Mouse (Mus musculus) neural tube, embryonic 13.5 days (tissue): ENCODE measurements at regions not wholly inside any gene's neighbourhood (a gene's known extent, or its start where the extent isn't known, plus 50 kb on each side); places are given as distances from the start of the nearest gene placed in this dataset.

Experiments used
- ATAC-seq: fragments of 200-750 bp; cut with Nextera tagmentation; 2 replicates; pipeline ENCODE4 v1.8.0; 2017; ENCODE audit warnings: low read depth, mild to moderate bottlenecking, moderate TSS enrichment, moderate library complexity
- H3K27ac ChIP-seq: fragments of 300-500 bp; sonication (generic); replicated peaks from 2 replicates; pipeline ENCODE4 v1.5.1; 2015; ENCODE audit warnings: moderate library complexity, mild to moderate bottlenecking, inconsistent platforms
- H3K27me3 ChIP-seq: fragments of 300-500 bp; sonication (generic); 2 replicates; pipeline ENCODE4 v1.6.1; 2015; ENCODE audit warnings: mild to moderate bottlenecking, inconsistent platforms
- H3K36me3 ChIP-seq: fragments of 300-500 bp; sonication (generic); 2 replicates; pipeline ENCODE4 v1.6.1; 2015; ENCODE audit warnings: mild to moderate bottlenecking, inconsistent platforms
- H3K4me1 ChIP-seq: fragments of 300-500 bp; sonication (generic); replicated peaks from 2 replicates; pipeline ENCODE4 v1.6.1; 2015; ENCODE audit warnings: inconsistent platforms
- H3K4me2 ChIP-seq: fragments of 300-500 bp; sonication (generic); 2 replicates; pipeline ENCODE4 v1.6.1; 2015; ENCODE audit warnings: inconsistent platforms, mild to moderate bottlenecking, moderate library complexity
- H3K4me3 ChIP-seq: fragments of 300-500 bp; sonication (generic); 2 replicates; pipeline ENCODE4 v1.5.1; 2015; ENCODE audit warnings: mild to moderate bottlenecking, inconsistent platforms
- H3K9ac ChIP-seq: fragments of 300-500 bp; sonication (generic); 2 replicates; pipeline ENCODE4 v1.6.1; 2015; ENCODE audit warnings: moderate library complexity, mild to moderate bottlenecking, inconsistent platforms
- H3K9me3 ChIP-seq: fragments of 300-500 bp; sonication (generic); 2 replicates; pipeline ENCODE4 v1.6.1; 2016; ENCODE audit warnings: inconsistent platforms
- WGBS: fragments of 180-500 bp; shearing (Covaris S2); methylation state at CpG from one replicate; pipeline ENCODE4 v1.1.7; 2015; 5-methylcytosine and 5-hydroxymethylcytosine counted together

GRCm38 (mm10) chr4:125399376-125400112 is 91.0 kb upstream of the Grik3 start:
- Histone ChIP-seq H3K4me3 (no peak overlapping the region), H3K4me2 (no peak overlapping the region), H3K27me3 (peaks cover 12% of the 10 kb centered on the region; the same call in 1 of the 2 replicates), H3K9me3 (no peaks in the 10 kb centered on the region), H3K4me1 (0 out of 2 replicates have a peak, but pooled peaks cover 5% of the 10 kb centered on the region), H3K9ac (no peak overlapping the region), H3K27ac (no peak overlapping the region), H3K36me3 (no peaks in the 10 kb centered on the region)
- no peak for ATAC-seq
- WGBS, result 83% methylated on average over 13 of the region's 13 CpGs

DNA sequence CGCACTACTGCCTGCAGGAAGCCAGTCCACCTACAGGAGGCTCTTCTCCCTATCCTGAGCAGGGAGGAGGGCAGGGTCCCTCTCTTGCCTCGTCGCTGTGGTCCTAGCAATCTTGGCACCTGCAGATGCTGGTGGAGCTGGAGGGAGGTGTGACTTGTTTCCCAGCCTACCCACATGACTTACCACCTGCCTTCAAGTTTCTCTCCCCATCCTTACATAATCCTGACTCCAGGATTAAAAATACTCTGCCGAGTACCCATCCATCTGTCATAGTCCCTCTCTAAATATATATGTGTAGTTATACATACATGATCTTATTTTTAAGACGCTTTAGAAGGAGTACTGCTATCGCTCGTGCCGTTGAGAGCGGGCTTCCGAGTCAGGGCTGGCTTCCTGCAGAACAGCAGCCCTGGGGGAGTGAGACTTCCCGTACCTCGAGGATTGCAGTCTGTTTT is 93.5 kb upstream of the Grik3 start:
- no peak overlapping the region for H3K4me3 ChIP-seq
- WGBS, result 66% methylated on average over 12 of the region's 12 CpGs
- no peak for ATAC-seq

DNA sequence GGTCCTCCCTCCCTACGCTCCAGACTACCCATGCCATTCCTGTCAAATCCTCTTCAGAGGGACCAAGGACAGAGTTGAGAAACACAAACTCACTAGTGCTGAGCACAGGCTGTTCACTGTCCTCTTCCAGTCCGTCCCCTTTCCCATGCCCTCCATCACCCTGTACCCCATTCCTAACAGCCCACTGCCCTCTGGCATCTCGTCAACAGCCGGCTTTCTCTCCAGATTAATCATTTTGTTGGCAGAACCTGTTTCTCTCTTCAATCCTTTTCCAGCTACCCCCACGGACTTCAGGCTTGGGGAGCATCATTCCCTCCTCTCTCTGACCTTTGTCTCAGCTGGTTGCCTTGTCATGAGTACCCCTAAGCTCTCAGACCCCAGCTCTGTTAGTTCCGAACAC is 99.2 kb upstream of the Grik3 start:
- Histone ChIP-seq H3K27ac (no peak overlapping the region), H3K36me3 (no peaks in the 10 kb centered on the region), H3K27me3 (peaks cover 5% of the 10 kb centered on the region), H3K9ac (no peak overlapping the region), H3K4me1 (no peaks in the 10 kb centered on the region), H3K9me3 (no peaks in the 10 kb centered on the region), H3K4me2 (no peak overlapping the region), H3K4me3 (no peak overlapping the region)
- WGBS, result 70% methylated on average over 6 of the region's 6 CpGs
- ATAC-seq, result no peak

More for the DNA sequence above, 93.5 kb upstream of the Grik3 start:
- Histone ChIP-seq H3K27ac (no peak overlapping the region), H3K9ac (no peak overlapping the region), H3K9me3 (no peaks in the 10 kb centered on the region), H3K36me3 (no peaks in the 10 kb centered on the region), H3K4me2 (no peak overlapping the region), H3K4me1 (0 out of 2 replicates have a peak, but pooled peaks cover 5% of the 10 kb centered on the region), H3K27me3 (peaks cover 12% of the 10 kb centered on the region)

GRCm38 (mm10) chr4:125385811-125386210 is 104.7 kb upstream of the Grik3 start:
- 66% methylated on average over 4 of the region's 4 CpGs for WGBS
- no peak overlapping the region for H3K9ac ChIP-seq
- peaks cover 2% of the 10 kb centered on the region; the same call in 1 of the 2 replicates for H3K9me3 ChIP-seq
- no peak overlapping the region for H3K4me2 ChIP-seq
- no peaks in the 10 kb centered on the region for H3K27me3 ChIP-seq
- H3K27ac ChIP-seq, result no peak overlapping the region
- H3K4me1 ChIP-seq, result no peaks in the 10 kb centered on the region
- H3K36me3 ChIP-seq, result no peaks in the 10 kb centered on the region
- ATAC-seq, result no peak
- no peak overlapping the region for H3K4me3 ChIP-seq

DNA sequence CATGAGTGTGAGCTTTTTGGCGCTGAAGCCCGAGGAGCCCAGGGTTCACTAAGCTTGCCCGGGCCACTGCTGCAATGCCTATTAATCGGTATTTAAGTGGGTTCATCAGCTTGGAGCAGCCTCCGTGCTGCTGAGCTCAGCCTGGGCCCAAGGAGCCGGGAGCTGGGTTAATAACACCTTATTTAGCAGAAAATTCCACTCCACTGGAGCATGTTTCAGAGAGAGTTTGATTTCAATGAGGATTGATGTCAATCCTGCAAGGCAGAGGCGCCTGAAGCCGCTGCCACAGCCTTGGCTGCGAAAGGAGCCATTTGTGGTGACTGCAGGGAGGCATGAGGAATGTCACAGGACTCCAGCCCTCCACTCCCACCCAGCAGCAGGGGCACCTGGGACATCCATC is 126.5 kb upstream of the Grik3 start:
- Histone ChIP-seq H3K36me3 (no peaks in the 10 kb centered on the region), H3K9ac (no peak overlapping the region), H3K27me3 (no peaks in the 10 kb centered on the region), H3K9me3 (no peaks in the 10 kb centered on the region), H3K4me2 (no peak overlapping the region), H3K4me3 (no peak overlapping the region), H3K4me1 (peaks cover 11% of the 10 kb centered on the region; the same call in 1 of the 2 replicates), H3K27ac (no peak overlapping the region)
- WGBS, result 55% methylated on average over 9 of the region's 9 CpGs
- no peak for ATAC-seq

GRCm38 (mm10) chr4:125361611-125362520 is 128.6 kb upstream of the Grik3 start:
- Histone ChIP-seq H3K9me3 (no peaks in the 10 kb centered on the region), H3K4me3 (no peak overlapping the region), H3K27me3 (no peaks in the 10 kb centered on the region), H3K9ac (no peak overlapping the region), H3K36me3 (no peaks in the 10 kb centered on the region), H3K4me1 (peaks cover 11% of the 10 kb centered on the region; the same call in 1 of the 2 replicates), H3K4me2 (no peak overlapping the region), H3K27ac (no peak overlapping the region)
- WGBS, result 68% methylated on average over 18 of the region's 18 CpGs
- no peak for ATAC-seq

DNA sequence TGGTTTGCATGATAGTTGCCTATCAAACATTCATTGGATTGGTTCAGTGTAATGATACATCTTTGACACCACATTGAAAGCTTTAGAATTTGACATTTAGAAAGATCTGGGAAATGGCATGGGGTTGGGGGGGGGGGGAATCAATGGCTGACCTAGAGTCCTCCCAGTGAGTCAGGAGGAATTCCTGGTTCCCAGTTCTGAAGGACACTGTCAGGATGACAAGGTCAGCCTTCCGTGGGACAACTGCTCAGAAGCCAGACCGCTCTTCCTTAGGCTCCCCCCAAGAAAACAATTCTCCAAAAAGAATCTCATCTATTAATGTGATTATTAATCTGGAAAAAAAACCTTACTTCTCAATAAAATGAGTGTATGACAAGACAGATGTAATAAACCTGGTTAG is 132.1 kb upstream of the Grik3 start:
- ATAC-seq, result no peak
- Histone ChIP-seq H3K9me3 (no peaks in the 10 kb centered on the region), H3K27me3 (no peaks in the 10 kb centered on the region), H3K36me3 (no peaks in the 10 kb centered on the region), H3K4me1 (peaks cover 27% of the 10 kb centered on the region), H3K4me2 (no peak overlapping the region), H3K9ac (no peak overlapping the region), H3K27ac (no peak overlapping the region), H3K4me3 (no peak overlapping the region)
- 85% methylated on average over 2 of the region's 2 CpGs for WGBS

DNA sequence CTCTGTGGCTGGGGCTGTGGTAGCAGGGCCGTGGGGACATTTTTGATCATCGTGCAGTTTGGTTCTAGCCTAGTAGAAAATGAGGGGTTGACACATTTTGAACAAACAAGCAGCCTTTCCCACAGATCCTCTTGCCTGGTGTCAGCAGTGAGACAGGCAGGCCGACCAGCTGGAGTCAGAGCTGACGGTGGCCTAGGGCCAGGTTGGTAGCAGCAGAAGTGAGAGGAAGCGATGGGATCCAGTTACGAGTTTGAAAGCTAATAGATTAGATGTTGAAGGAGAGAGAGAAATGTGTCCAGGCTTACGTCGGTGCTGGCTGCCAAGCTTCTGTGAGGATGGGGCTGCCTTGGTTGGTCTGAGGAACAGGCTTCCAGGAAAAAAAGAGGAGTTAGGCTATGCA is 134.1 kb upstream of the Grik3 start:
- no peak overlapping the region for H3K4me2 ChIP-seq
- H3K9me3 ChIP-seq, result no peaks in the 10 kb centered on the region
- H3K4me1 ChIP-seq, result peaks cover 21% of the 10 kb centered on the region
- no peak overlapping the region for H3K27ac ChIP-seq
- H3K27me3 ChIP-seq, result no peaks in the 10 kb centered on the region
- peak overlapping the region; percentile 12; the same call in 1 of the 2 replicates for H3K9ac ChIP-seq
- no peaks in the 10 kb centered on the region for H3K36me3 ChIP-seq
- H3K4me3 ChIP-seq, result no peak overlapping the region
- ATAC-seq, result no peak
- WGBS, result 62% methylated on average over 8 of the region's 8 CpGs

GRCm38 (mm10) chr4:125354742-125355141 is 135.8 kb upstream of the Grik3 start:
- H3K9me3 ChIP-seq, result no peaks in the 10 kb centered on the region
- no peaks in the 10 kb centered on the region for H3K27me3 ChIP-seq
- 25% methylated on average over 3 of the region's 3 CpGs for WGBS
- ATAC-seq, result peak; percentile 59; the same call in 1 of the 2 replicates
- H3K4me2 ChIP-seq, result no peak overlapping the region
- no peaks in the 10 kb centered on the region for H3K36me3 ChIP-seq
- no peak overlapping the region for H3K4me3 ChIP-seq
- H3K4me1 ChIP-seq, result peaks cover 21% of the 10 kb centered on the region
- no peak overlapping the region for H3K27ac ChIP-seq
- H3K9ac ChIP-seq, result no peak overlapping the region

- H3K36me3 ChIP-seq, result no peaks in the 10 kb centered on the region
- no peaks in the 10 kb centered on the region for H3K27me3 ChIP-seq
- H3K9ac ChIP-seq, result no peak overlapping the region
- peaks cover 8% of the 10 kb centered on the region for H3K4me1 ChIP-seq
- 83% methylated on average over 1 of the region's 1 CpGs for WGBS
- ATAC-seq, result no peak
- no peak overlapping the region for H3K27ac ChIP-seq
- no peak overlapping the region for H3K4me3 ChIP-seq
- no peak overlapping the region for H3K4me2 ChIP-seq
- no peaks in the 10 kb centered on the region for H3K9me3 ChIP-seq
These were observed 140.4 kb upstream of the Grik3 start for GRCm38 (mm10) chr4:125350056-125350455.

DNA sequence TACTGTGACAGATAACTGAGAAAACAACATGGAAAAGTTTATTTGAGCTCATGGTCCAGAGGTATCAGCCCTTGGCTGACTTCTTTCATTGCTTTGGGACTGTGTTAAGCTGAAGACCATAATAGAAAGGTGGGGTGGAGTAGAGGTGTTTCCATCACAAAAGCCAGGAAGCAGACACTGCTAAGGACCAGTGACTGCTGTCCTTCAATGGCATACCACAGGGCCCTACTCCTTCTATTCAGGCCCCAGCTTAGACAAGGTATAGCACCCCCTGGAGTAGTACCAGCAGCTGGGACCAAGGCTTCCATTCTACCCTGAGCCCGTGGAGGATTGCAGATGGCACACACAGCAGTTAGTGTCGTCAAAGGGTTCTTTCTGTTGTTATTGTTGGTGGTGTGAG is 151.4 kb upstream of the Grik3 start:
- H3K4me3 ChIP-seq, result no peak overlapping the region
- no peak overlapping the region for H3K4me2 ChIP-seq
- 64% methylated on average over 2 of the region's 2 CpGs for WGBS
- H3K4me1 ChIP-seq, result no peaks in the 10 kb centered on the region
- H3K27ac ChIP-seq, result no peak overlapping the region
- no peak overlapping the region for H3K9ac ChIP-seq
- H3K9me3 ChIP-seq, result no peaks in the 10 kb centered on the region; the same call in 1 of the 2 replicates
- no peak for ATAC-seq
- no peaks in the 10 kb centered on the region for H3K36me3 ChIP-seq
- no peaks in the 10 kb centered on the region for H3K27me3 ChIP-seq

DNA sequence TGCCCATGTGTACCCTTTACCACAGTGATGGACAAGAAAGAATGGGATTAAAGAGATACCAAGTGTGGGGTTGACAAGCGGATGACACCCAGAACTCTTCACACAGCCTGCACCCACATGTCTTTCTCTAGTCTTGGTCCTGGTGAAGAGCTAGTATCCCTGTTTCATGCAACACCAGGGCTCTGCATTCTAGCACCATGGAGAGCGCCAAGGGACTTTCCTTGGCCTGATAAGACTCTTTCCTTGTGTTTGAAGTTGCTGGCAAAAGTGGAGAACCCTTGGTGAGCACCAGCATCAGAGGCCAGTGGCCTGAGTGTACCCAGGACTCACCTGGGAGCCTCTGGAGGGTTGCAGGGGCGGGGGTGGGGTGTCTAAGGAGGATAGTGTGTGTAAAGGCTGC is 161.7 kb upstream of the Grik3 start:
- Histone ChIP-seq H3K27ac (no peak overlapping the region), H3K9me3 (no peaks in the 10 kb centered on the region)
- ATAC-seq, result no peak

More for the DNA sequence above, 161.7 kb upstream of the Grik3 start:
- no peak overlapping the region for H3K4me2 ChIP-seq
- 41% methylated on average over 3 of the region's 3 CpGs for WGBS
- H3K4me3 ChIP-seq, result no peak overlapping the region
- H3K36me3 ChIP-seq, result no peaks in the 10 kb centered on the region
- H3K27me3 ChIP-seq, result peaks cover 3% of the 10 kb centered on the region; the same call in 1 of the 2 replicates
- H3K4me1 ChIP-seq, result 0 out of 2 replicates have a peak, but pooled peaks cover 3% of the 10 kb centered on the region
- H3K9ac ChIP-seq, result no peak overlapping the region
